Mouse (Mus musculus) layer of hippocampus, postnatal 10 days (tissue): ENCODE results near the gene Itpka. TPM values are rescaled to one million over a fixed set of nuclear protein-coding genes. Genes with fewer than 3 reads are reported as not detected.
"Not testable (repeated sequence)": the region's sequence is repeated elsewhere in the genome, so short reads cannot be mapped to it uniquely, and the experiment has no call there.

Experiments
- DNase-seq, 2 experiments: peaks; one replicate each; pipeline ENCODE4 v3.0.0; 2021; ENCODE audit warnings: low spot score in 2 of 2
- long read RNA-seq: library from polyadenylated mRNA; stranded (forward); transcript quantifications from one replicate; pipeline ENCODE4 v2.0.0, GENCODE M21; 2023
- total RNA-seq, 2 experiments: library from RNA; stranded (reverse); gene quantifications; 2 replicates each; pipeline ENCODE4 v1.2.3; 2021

The Itpka gene
- 100 to 1,000 TPM; 115 to 124 TPM for total RNA-seq
- long read RNA-seq, transcript Itpka-201 (7 exons, 1,818 nt), result major isoform, 108 of 124 reads
- long read RNA-seq, partial matches to known transcripts, result 15 of 124 reads
- long read RNA-seq, other reads (novel, unspliced or antisense), result 1 of 124 reads

- DNase-seq, result peak; percentile 40 to 70
These were observed at the start of gene Itpka for GRCm38 (mm10) chr2:119741581-119742411. Gene Itpka, plus strand, starts transcription at chr2:119742337.

GRCm38 (mm10) chr2:119694826-119695225 lies 47.3 kb upstream of the Itpka start:
- DNase-seq, result no peak

DNA sequence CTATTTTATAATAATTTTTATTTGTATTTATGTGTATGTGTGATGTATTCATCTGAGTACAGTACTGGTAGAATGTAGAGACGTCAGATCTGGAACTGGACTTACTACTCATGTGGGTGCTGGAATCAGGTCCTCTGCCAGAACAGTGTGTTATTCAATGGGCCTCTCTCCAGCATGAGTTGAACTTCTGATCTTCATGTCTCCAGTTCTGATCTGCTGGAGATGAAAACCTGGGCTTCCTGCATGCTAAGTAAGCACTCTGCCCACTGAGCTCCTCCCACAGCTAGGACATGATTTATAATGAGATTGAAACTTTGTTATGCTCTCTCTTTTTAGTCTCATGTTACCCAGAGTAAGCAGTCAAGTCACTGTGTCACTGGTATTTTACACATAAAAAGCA lies 46.0 kb upstream of the Itpka start:
- DNase-seq, result no peak

DNA sequence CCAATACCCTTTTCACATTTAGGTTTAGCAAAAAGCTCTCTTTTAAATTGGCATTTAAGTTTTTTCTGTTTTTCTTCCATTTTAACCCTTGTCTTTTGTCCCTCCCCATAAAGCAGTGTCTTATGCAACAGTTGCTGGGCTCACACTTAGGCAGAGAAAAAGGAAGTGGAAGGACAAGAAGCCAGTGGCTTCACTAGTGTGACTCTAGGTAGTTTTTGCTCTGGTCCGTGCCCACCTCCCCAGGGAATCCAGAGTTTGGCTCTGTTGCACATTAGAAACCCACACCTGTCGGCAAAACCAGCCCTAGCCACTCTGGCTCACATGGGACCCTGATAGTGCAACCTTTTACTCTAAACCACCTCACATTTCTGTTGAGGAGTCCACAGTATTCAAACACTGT lies 43.7 kb upstream of the Itpka start:
- DNase-seq, result no peak

GRCm38 (mm10) chr2:119699962-119700361 lies 42.2 kb upstream of the Itpka start:
- DNase-seq, result no peak

DNA sequence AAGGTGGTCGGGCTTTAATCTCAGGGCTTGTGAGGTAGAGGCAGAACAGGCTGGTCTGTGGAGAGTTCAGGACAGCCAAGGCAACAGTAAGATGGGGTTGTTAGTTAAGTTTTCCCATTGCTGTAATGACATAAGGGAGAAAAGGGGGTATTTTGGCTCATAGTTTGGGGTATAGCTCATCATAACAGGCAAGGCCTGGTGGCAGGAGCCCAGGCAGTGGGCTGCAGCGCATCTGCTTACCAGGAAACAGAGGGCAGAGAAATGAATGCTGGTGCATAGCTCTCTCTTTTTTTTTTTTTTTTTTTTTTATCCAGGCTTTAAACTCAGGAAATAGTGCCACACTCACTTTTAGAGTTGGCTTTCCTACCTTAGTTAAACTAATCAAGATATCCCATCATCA lies 39.0 kb upstream of the Itpka start:
- DNase-seq, result no peak

DNA sequence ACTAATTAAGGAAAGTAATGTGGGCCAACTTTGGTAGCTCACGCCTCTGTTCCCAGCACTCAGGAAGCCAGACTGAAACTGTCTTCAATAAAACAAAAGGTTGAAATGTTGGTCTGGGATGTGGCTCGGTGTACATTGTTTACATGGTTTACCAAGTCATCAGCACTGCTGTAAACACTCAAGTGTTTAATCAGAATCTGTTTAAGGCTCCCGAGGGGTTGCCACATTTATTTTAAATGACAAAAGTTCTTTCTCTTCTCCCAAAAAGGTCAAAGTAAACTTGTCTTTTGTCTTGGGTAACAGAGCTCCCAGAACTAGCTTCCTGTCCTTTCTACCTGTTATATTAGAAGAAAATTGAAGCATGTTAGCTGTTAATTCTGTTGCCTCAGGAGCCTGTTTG lies 34.5 kb upstream of the Itpka start:
- no peak for DNase-seq

DNA sequence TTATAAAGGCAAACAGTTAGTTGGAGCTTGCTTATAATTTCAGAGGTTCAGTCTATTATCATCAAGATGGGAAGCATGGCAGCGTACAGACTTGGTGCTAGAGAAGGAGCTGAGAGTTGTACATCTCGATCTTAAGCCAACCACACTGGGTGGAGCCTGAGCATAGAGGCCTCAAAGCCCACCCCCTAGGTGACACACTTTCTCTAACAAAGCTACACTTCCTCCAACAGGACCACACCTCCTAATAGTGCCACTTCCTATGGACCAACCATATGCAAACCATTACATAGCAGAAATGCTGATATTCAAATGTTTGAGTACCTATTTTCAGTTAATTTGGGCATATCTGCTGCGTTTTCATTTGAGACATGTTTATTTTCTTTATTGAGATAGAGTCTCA lies 32.1 kb upstream of the Itpka start:
- no peak for DNase-seq

DNA sequence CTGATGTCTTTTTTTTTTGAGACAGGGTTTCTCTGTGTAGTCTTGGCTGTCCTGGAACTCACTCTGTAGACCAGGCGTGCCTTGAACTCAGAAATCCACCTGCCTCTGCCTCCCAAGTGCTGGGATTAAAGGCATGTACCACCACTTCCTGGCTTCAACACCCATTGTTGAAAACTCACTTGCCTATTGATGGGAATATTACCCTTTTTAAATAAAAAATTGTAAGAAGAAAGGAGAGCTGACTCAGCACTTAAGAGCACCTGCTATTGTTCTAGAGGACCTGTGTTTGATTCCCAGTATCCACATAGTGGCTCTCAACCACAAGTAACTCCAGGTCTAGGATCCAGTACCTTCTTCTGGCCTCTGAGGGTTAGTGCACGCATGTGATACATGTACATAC lies 26.3 kb upstream of the Itpka start:
- not testable (repeated sequence) for DNase-seq

GRCm38 (mm10) chr2:119721070-119721469 lies 21.1 kb upstream of the Itpka start:
- no peak for DNase-seq

DNA sequence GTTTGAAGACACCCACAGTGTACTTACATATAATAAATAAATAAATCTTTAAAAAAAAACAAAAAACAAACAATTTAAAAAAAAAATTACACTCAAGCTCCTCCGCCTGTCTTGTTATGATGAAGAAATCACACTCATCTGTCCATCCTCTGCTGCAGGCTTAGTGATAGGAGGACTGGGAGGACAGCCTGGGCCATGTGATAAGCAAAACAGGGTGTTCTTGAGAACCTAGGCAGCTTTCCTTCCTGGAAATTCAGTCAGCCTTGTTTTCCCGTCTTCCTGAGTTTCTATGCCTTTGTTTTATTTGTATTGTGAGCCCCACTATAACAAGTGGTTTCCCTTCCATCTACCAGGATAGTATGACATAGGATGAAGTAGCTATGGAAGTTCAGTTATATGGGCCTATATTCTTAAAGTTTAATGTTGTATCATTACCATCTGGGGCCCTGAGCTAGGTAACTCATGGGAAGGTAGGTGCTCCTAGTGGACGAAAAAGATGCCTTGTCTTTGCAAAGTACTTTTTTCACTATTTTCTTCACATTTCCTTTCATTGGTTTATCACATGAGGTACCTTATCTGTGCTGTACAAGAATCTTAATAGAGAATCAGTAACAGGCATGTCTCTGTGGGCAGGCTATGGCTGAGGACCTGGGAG lies 14.2 kb upstream of the Itpka start:
- no peak for DNase-seq

DNA sequence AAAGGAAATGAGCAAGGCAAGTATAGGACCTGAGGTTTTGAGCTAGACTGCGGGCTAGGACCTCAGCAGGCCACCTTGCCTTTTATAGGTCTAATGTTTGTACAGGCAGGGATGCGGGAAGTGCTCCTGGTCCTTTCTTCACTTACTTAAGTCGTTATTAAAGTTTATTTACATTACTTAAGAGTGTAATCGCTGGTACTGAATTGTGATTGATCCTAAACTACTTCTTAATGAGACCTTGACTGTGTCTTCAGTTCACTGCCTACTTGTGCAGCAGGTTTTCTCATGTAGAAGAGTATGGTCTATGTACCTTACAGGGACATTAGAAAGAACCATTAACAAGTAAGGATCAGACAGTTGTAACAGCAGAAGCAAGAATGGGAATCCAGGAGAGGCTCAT lies 11.4 kb upstream of the Itpka start:
- DNase-seq, result no peak

- DNase-seq, result no peak
These were observed 5.0 kb upstream of the Itpka start for GRCm38 (mm10) chr2:119737124-119737523.

DNA sequence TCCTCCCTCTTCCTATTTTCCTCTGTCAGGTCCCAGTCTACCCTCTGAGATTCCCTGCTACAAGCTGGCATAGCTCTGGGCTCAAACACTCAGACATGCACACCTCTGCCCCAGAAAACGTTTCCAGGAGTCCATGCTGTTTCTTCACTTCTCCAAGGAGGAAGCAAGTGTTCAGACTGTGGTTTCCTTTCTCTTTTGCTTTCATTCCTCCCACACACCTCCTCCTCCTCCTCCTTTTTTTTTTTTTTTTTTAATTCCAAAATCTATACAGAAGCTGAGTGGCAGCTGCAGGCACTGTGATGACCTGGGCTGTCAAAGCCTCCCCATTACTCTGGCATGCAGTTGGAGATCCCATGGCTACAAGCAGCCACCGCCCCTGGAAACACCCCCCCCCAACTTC lies 1.6 kb upstream of the Itpka start:
- DNase-seq, result no peak

DNA sequence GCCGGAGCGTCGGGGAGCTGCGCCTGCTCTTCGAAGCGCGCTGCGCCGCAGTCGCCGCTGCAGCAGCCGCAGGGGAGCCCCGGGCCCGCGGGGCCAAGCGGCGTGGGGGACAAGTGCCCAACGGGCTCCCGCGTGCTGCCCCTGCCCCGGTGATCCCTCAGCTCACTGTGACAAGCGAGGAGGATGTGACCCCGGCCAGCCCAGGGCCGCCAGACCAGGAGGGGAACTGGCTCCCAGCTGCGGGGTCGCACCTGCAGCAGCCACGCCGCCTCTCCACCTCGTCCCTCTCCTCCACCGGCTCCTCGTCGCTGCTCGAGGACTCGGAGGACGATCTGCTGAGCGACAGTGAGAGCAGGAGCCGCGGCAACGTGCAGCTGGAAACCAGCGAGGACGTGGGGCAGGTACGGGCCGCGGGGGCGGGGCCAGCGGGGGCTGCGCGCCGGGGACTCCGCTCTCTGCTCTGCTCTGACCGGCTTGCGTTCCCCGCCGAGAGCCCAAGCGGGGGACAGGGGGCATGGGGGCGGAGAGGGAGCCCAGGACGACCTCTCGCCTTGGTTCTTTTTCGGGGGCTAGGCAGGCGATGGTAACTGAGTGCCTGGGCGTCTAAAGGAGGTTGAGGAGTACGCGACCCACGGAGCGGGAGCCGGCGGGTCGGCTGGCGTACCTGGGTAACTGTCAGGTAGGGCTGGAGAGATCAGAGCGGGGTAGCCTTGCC lies 481 bp downstream of the Itpka start:
- DNase-seq, result peak; percentile 32 to 50

DNA sequence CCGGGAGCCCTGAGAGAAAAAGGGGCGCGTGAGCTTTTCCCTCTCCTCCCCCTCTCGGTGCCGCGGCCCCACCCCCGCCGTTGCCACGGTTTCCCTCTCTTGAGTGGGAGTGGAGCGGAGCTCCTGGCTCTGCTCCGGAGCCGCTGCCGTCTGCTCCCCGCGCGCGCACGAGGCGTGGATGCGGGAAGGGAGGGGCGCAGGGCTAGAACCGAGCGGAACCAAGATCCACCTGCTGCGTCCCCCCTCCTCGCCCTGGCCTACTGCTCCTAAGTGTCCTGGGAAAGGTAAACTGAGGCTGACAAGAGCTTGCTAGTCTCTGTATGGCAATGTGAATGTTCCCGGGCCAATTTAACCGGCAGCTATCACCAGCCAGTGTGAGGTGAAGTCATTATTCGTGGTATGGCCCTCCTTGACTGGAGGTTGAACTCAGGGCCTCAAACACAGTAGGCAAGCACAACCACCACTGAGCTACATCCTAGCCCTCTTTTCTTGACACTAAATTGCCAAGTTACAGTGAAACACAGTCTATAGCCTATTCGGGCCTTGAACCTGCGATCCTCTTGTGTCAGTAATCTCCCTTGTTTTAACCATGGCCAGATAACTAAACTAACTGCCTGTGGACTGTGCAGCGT lies 1.2 kb downstream of the Itpka start:
- peak; percentile 67 to 74 for DNase-seq

GRCm38 (mm10) chr2:119743808-119744162 lies 1.6 kb downstream of the Itpka start:
- DNase-seq, result no peak

DNA sequence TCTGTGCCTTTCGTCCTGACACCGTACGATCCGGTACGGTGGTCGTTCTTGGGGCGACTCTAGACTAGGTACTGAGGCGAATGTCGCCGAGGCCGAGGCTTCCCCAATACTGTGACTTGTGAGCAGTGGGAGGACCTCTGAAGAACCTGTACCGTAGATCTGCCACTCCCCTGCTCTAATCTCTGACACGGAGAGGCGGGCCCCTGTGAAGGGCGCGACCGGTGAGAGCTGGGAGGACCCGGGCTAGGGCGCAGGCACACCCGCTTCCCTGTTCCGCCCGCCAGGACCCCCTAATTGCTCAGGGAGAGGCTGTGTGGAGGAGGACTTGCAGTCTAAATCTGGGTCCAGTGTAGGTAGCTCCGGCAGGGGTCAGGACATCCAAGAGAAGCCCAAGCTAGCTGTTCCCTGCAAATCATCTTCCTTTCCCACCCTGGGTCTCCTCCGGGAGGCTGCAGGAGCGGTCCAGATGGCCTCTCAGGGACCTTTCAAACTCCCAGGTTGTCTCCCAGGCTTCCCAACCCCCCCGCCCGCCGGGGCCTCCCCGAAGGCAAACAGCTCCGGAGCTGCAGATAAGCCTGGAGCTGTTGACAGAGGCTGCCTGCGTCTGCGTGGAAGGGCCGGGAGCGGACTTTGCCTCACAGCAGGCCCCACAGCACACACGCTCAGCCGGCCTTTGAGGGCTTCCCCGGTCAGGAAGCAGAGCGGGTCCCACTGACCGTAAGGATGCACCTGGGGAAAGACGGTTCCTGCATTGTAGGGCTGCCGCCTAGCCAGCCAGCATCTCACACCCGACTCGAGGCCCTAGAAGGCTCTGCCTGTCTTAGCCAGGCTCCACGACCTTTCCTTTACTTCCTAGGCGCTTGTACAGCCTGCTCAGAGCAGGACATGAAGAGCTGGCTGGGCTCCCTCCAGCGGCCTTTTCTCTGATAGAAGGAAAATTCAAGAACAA lies 2.3 kb downstream of the Itpka start:
- DNase-seq, result peak in 1 of 2 experiments; percentile 28

GRCm38 (mm10) chr2:119745281-119745680 lies 3.1 kb downstream of the Itpka start:
- DNase-seq, result no peak

- DNase-seq, result no peak
These were observed 5.4 kb downstream of the Itpka start for GRCm38 (mm10) chr2:119747554-119747953.
